Mouse (Mus musculus): ENCODE measurements around the gene Castor1.
A peak's percentile ranks its signal among the peaks of the same experiment; 100 is the strongest.
"Not testable (repeated sequence)": the region's sequence is repeated elsewhere in the genome, so short reads cannot be mapped to it uniquely, and the experiment has no call there.

Gene Castor1

DNA sequence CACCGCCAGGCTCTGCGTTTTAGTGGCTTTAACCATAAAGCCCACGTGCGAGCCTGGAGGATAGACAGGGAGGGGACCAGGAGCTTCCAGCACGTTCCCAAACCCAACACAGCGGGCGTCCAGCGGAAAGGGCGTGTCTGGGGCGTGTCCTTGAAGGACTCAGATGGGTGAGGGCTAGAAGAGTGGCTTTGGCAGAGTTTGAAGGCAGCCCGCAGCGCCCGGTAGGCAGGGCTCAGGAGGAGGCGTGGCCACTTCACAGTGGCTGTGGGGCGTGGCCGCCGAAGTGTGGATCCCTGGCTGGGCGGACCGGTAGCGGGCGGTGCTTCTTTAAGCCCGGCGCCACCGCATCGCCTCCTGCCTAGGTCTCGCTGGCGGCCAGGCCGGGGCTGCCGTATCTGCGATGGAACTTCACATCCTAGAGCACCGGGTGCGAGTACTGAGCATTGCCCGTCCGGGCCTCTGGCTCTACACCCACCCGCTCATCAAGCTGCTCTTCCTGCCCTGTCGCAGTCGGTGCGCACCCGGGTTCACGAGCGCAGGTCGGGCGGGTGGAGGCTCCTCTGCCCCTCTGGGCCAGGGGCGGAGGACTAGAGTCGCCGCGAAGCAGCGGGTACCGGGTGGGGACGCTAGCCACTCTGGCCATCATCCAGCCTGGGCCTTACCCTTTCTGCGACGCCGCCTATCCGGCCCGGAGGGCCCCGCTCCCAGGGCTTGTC, at the start of gene Castor1:
Gene Castor1, plus strand, starts transcription at position 312 of the 716 bp plus-strand sequence.
- DNase-seq (ENCODE audit: low spot score) = peak; percentile 76

GRCm38 (mm10) chr11:4174586-4174985, 43.4 kb upstream of the Castor1 start:
- no peak for DNase-seq (ENCODE audit: low spot score)

DNA sequence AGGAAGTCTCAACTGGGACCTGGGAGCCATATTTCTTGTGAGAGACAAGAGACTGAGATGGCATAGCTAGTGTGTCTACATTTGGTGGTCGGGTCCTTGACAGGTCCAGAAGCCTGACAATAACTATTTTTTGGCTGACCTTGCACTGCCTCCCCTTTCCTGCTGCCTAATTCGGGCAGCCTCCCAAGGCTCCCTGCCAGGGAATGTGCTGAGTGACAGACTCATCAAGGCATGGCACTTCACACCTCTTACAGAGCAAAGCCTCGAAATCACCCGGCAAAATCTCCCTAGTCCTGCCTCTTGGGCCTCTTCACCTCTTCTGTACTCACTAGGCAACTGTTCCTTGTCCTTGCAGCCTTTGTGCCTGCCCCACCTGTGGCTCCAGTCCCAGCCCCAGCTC, 40.3 kb upstream of the Castor1 start:
- no peak for DNase-seq (ENCODE audit: low spot score)

- DNase-seq (ENCODE audit: low spot score) = no peak
Measured at GRCm38 (mm10) chr11:4182061-4182460, 36.0 kb upstream of the Castor1 start.

DNA sequence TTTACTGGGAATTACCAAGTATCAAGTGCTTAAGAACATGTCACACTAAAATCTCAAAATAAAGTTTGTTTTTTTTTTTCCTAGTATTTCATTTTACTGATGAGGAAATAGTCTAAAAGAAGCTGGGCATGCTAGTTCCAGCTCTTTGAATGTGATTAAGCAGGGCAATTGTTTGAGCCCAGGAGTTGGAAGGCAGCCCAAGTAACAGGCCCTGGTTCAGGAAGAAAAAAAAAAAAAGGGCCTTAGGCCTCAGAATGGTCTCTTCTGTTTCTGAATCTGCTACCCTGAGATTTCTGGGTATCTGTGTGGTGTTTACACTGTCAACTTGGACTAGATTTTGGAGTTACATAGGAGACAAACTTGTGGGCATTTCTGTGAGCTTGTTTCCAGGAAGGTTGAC, 34.5 kb upstream of the Castor1 start:
- DNase-seq (ENCODE audit: low spot score) = no peak

DNA sequence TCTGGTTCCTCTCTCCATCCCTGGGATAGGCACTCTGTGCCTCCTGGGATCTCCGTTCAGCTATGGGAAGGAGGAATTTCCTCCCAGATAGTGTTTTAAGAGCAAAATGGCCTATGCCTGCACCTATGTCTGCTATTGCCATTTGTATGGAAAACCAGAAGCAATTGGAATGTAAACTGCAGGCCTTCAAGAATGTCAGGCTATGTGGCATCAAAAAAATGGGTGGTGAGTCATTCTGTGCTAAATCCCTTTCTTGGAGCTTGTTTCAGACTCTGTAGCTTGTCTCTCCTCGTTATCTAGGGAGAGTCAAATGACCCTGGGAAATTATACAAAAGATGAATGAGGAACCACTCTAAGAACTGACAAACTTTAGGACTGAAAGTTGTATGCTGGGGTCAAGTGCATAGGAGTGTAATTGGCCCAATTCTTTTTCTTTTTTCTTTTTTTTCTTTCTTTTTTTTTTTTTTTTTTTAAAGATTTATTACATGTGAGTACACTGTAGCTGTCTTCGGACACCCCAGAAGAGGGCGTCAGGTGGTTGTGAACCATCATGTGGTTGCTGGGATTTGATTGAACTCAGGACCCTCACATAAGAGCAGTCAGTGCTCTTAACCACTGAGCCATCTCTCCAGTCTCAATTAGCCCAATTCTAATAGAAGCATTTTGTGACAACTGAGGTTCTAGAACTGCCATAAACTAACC, 33.6 kb upstream of the Castor1 start:
- no peak for DNase-seq (ENCODE audit: low spot score)

DNA sequence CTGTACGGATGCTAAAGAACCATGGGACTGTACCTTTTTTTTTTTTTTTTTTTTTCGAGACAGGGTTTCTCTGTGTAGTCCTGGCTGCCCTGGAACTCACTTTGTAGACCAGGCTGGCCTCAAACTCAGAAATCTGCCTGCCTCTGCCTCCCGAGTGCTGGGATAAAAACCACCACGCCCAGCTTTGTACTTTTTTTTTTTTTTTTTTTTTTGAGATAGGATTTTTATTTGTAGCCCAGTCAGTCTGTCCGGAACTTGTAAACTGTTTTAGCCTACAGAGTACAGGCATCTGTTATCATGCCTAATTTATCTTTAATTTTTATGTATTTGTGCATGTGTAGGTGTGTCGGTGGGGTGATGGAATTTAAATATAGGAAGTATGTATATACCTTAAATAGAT, 32.5 kb upstream of the Castor1 start:
- not testable (repeated sequence) for DNase-seq (ENCODE audit: low spot score)

- DNase-seq (ENCODE audit: low spot score) = peak; percentile 96
Measured at GRCm38 (mm10) chr11:4186486-4187317, 31.3 kb upstream of the Castor1 start, which contains the start of gene Tbc1d10a. Gene Tbc1d10a, plus strand, starts transcription at chr11:4186789.

DNA sequence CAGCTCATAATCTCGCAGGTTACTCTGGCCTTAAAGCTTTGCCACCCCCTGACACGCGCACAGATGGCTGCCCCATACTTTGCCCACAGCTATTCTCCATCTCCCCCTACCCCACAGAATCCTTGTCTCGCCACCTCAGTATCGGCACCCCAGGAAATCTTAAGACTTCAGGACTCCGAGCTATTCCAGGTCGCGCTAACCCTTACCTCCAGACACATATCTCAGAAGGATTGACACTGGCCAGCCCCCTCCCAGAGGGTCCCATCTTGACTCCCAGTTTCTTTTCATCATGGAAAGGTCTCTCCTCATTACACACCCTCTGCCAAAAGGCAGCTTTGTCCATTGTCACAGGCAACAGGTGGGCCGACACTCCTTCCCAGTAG, 30.7 kb upstream of the Castor1 start:
- DNase-seq (ENCODE audit: low spot score) = no peak

- no peak for DNase-seq (ENCODE audit: low spot score)
Measured at GRCm38 (mm10) chr11:4189182-4189581, 28.8 kb upstream of the Castor1 start.

GRCm38 (mm10) chr11:4190677-4191076, 27.3 kb upstream of the Castor1 start:
- no peak for DNase-seq (ENCODE audit: low spot score)

GRCm38 (mm10) chr11:4192757-4193156, 25.3 kb upstream of the Castor1 start:
- DNase-seq (ENCODE audit: low spot score) = no peak

GRCm38 (mm10) chr11:4193420-4193819, 24.6 kb upstream of the Castor1 start:
- DNase-seq (ENCODE audit: low spot score) = no peak

GRCm38 (mm10) chr11:4195597-4196031, 22.4 kb upstream of the Castor1 start:
- no peak for DNase-seq (ENCODE audit: low spot score)

GRCm38 (mm10) chr11:4196636-4197035, 21.4 kb upstream of the Castor1 start:
- DNase-seq (ENCODE audit: low spot score) = no peak

DNA sequence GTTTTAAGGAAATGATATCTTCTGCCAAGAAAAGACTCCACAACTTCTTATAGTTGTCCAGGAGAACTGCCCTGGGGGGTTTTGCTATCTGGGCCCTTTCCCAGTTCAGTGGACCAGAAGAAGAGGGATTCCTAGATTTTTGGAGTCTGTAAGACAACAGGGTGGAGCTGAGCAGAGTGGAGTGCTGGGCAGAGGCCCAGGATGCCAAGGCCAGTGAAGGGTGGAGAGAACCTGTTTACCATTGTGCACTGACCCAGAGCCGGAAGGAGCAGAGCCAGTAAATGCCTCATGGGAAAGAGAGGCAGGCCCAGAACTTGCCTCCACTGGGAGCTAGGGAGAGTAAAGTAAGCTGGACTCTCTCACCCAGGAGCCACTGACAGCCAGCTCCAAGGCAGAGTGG, 20.3 kb upstream of the Castor1 start:
- no peak for DNase-seq (ENCODE audit: low spot score)

DNA sequence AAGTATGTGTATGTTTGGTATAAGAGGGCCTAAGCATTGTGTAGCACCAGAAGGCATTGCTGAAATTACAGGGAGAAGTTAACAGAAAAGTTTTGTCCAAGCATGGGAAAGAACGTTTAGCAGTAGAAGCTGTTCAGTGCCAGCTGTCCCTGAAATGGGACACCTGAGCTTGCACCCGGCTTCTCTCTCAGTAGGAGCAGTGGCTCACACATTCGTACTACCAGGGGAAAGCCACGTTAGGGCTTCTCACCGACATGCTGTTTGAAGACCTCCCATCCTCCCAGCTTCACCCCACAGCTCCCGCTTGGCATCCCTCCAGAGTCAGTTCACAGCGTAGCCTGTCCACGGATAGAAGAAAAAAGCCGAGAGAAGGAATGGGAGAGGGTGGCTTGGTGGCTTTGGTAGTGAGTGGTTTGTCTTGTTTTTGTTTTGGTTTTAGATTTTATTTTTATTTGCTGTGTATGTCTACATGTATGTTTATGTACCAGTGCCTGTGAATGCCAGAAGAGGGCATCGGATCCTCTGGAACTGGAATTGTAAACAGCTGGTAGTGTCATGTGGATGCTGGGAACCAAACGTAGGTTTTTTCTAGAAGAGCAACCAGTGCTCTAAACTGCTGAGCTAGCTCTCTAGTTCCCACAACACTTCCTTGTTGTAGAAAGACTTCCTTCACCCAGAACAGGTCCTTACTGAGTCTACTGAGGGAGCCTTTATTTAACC, 15.9 kb upstream of the Castor1 start:
- no peak for DNase-seq (ENCODE audit: low spot score)

DNA sequence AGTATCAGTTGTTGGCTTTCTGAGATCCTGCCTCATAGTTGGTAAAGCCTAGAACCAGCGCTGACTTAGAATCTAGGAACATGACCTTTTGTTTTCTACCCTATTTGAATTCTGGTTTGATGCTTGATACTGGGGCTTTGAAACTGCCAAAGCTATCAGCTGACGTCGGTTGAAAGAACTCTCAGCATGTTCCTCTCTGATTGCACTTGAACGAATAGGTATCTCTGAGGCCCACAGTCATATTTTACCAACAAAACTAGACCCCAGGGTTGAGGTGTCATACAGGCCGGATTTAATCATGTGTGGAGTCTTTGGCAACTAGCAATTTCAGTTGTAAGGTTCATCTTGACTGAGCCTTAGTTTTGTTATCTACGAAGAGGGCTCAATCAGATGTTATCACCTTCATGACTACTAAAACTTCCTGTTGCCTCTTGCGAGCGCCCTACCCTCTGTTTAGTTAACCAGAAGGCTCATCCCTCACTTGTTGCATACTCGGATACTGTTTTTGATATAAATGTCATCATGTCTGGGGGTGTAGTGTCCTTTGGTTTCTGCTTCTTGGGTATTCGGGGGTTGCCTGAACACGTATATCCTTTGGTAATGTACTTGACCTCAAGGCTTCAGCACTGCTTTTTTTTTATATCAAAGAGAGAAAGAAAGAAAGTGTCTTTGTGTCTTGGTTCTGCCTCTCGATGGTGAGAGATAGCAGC, 14.9 kb upstream of the Castor1 start:
- DNase-seq (ENCODE audit: low spot score) = no peak

DNA sequence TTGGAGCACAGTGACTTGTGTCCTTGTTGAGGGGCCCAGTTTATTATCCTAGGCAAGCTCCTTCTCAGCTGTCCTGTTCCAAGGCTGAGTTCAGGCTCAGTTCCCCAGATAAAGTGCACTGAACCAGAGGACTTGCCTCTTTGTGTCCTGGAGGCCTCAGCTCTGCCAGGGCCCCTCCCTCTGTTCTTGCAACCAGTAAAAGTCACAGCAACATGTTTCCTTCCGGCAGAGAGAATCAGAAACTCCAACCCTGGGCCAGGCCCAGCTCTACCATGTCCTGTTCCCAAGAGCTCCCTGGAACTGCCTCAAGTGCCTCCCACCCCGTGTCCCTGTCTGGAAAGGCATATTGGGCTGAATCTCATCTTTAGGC, 14.3 kb upstream of the Castor1 start:
- DNase-seq (ENCODE audit: low spot score) = no peak

GRCm38 (mm10) chr11:4205097-4205655, 12.8 kb upstream of the Castor1 start:
- DNase-seq (ENCODE audit: low spot score) = no peak

DNA sequence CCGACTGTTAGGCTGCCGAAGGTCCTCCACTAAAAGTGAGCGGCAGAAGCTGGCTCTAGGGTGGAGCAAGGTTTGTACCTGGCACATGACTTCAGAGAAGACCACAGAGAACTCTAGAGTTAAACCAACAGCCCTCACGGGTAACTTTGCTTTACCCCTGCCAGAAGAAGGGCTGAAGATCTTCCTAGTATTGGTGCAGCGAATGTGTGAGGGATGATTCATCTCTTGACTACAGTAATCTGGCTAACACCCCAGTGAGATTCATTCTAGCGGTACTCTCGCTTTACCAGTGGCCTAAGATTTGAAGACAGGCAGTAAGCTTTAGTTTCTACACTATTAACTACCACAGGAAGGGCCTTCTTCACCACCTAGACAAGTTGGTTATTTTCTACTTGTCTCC, 12.1 kb upstream of the Castor1 start:
- no peak for DNase-seq (ENCODE audit: low spot score)

All from urinary bladder, postnatal 25 days (tissue).